Comparison of ENCODE assay signal across 14 mouse cellular contexts in genomic region chr16:30934967-30935690, GRCm38 (mm10).
DNase-seq lines count a peak whose midpoint lies in the region; ATAC-seq and TF ChIP-seq lines count a peak whose summit lies in the region.
"Had no signal": no experiment of that assay in that cellular context is flagged by ENCODE, and none has a peak within 500 bp of the region (broad histone marks: within the 10 kb centered on the region; RNA-seq: fewer than 3 reads in every experiment).

No protein-coding gene starts in this region.

- DNase-seq in heart, adult 2 months: no peak
- no peak for DNase-seq in neural tube, embryonic 10.5 days (ENCODE audit: extremely low spot score, low spot score)
- DNase-seq in hindbrain, embryonic 11.5 days (ENCODE audit: low spot score): no peak
- DNase-seq: cerebellum, adult 18-20 months; gastrocnemius, postnatal 14 days; heart, postnatal 36 days; thymus, adult 18-20 months had no signal

- H3K9ac ChIP-seq in heart, adult 2 months (ENCODE audit: low read depth, low read length): no peak overlapping the region
- H3K9ac ChIP-seq in heart, embryonic 11.5 days (ENCODE audit: low read depth, low read length): no peak overlapping the region
- H3K9ac ChIP-seq in neural tube, embryonic 12.5 days: no peak overlapping the region
- H3K9ac ChIP-seq in intestine, embryonic 16.5 days (ENCODE audit: low read depth, low read length): 0 out of 2 replicates have a peak overlapping the region, but pooled peaks have one; percentile 14
- H3K9ac ChIP-seq in stomach, embryonic 14.5 days (replicated peaks; ENCODE audit: low read depth, low read length): no peak overlapping the region
- no peak overlapping the region for H3K9ac ChIP-seq in hindbrain, embryonic 11.5 days (ENCODE audit: low read depth, low read length)

- intact Hi-C loops in heart, adult 2 months (cut with DNase I): loop anchor here (5.0 kb wide), 1 partner anchor 138 kb away; no protein-coding TSS in a partner anchor

- no peaks in the 10 kb centered on the region for H3K9me3 ChIP-seq in heart, embryonic 11.5 days (replicated peaks; ENCODE audit: control insufficient read depth, low read length)
- H3K9me3 ChIP-seq in neural tube, embryonic 12.5 days: no peaks in the 10 kb centered on the region
- no peaks in the 10 kb centered on the region for H3K9me3 ChIP-seq in intestine, embryonic 16.5 days (ENCODE audit: control insufficient read depth, low read length)
- H3K9me3 ChIP-seq in stomach, embryonic 14.5 days (ENCODE audit: control insufficient read depth, low read depth, low read length): no peaks in the 10 kb centered on the region
- H3K9me3 ChIP-seq in hindbrain, embryonic 11.5 days (ENCODE audit: control insufficient read depth, low read length): no peaks in the 10 kb centered on the region

- no peak for ATAC-seq in heart, embryonic 11.5 days (replicated peaks; ENCODE audit: insufficient number of reproducible peaks, low FRiP score, low TSS enrichment)
- ATAC-seq in neural tube, embryonic 12.5 days (ENCODE audit: low FRiP score, low read depth): no peak
- no peak for ATAC-seq in intestine, embryonic 16.5 days
- ATAC-seq in stomach, embryonic 14.5 days (ENCODE audit: insufficient number of reproducible peaks, insufficient read depth, low FRiP score, low read depth): no peak
- no peak for ATAC-seq in granulocyte monocyte progenitor cell, adult 5-6 weeks (replicated peaks; ENCODE audit: poor library complexity, severe bottlenecking)
- ATAC-seq in hindbrain, embryonic 11.5 days (ENCODE audit: low FRiP score): no peak
- ATAC-seq: lung, postnatal 0 days had no signal

- peaks cover 9% of the 10 kb centered on the region for H3K4me1 ChIP-seq in heart, adult 2 months (ENCODE audit: control insufficient read depth, insufficient read depth, low read length)
- no peaks in the 10 kb centered on the region for H3K4me1 ChIP-seq in heart, embryonic 11.5 days (ENCODE audit: control insufficient read depth, insufficient read depth, low read length)
- H3K4me1 ChIP-seq in neural tube, embryonic 12.5 days: peaks cover 28% of the 10 kb centered on the region
- H3K4me1 ChIP-seq in intestine, embryonic 16.5 days (ENCODE audit: control insufficient read depth, insufficient read depth, low read length): peaks cover 7% of the 10 kb centered on the region
- peaks cover 12% of the 10 kb centered on the region; the same call in 1 of the 2 replicates for H3K4me1 ChIP-seq in stomach, embryonic 14.5 days (ENCODE audit: control insufficient read depth, insufficient read depth, low read length)
- H3K4me1 ChIP-seq in hindbrain, embryonic 11.5 days (replicated peaks; ENCODE audit: control insufficient read depth, insufficient read depth, low read length): no peaks in the 10 kb centered on the region; the same call in 1 of the 2 replicates

- H3K36me3 ChIP-seq in heart, adult 2 months (ENCODE audit: control insufficient read depth, insufficient read depth, low read length): no peaks in the 10 kb centered on the region
- H3K36me3 ChIP-seq in heart, embryonic 11.5 days (ENCODE audit: control insufficient read depth, insufficient read depth, low read length): no peaks in the 10 kb centered on the region
- H3K36me3 ChIP-seq in neural tube, embryonic 12.5 days: no peaks in the 10 kb centered on the region
- no peaks in the 10 kb centered on the region for H3K36me3 ChIP-seq in intestine, embryonic 16.5 days (ENCODE audit: control insufficient read depth, insufficient read depth, low read length)
- no peaks in the 10 kb centered on the region for H3K36me3 ChIP-seq in stomach, embryonic 14.5 days (ENCODE audit: control insufficient read depth, insufficient read depth, low read length)
- H3K36me3 ChIP-seq in hindbrain, embryonic 11.5 days (ENCODE audit: control insufficient read depth, insufficient read depth, low read length): no peaks in the 10 kb centered on the region

- no peak overlapping the region for H3K4me2 ChIP-seq in heart, embryonic 11.5 days
- no peak overlapping the region for H3K4me2 ChIP-seq in neural tube, embryonic 12.5 days (replicated peaks)
- no peak overlapping the region for H3K4me2 ChIP-seq in intestine, embryonic 16.5 days (ENCODE audit: low read depth, low read length)
- no peak overlapping the region for H3K4me2 ChIP-seq in stomach, embryonic 14.5 days (replicated peaks; ENCODE audit: low read depth, low read length)
- no peak overlapping the region for H3K4me2 ChIP-seq in hindbrain, embryonic 11.5 days (replicated peaks; ENCODE audit: low read depth, low read length)

- TF ChIP-seq EP300 in heart, adult 2 months (IDR thresholded peaks at IDR 0.05; ENCODE audit: insufficient read depth, low read depth, low read length): no peak

- no peaks in the 10 kb centered on the region for H3K27me3 ChIP-seq in heart, adult 2 months (ENCODE audit: control insufficient read depth, insufficient read depth, low read length)
- no peaks in the 10 kb centered on the region for H3K27me3 ChIP-seq in heart, embryonic 11.5 days (ENCODE audit: control insufficient read depth, insufficient read depth, low read length)
- no peaks in the 10 kb centered on the region for H3K27me3 ChIP-seq in neural tube, embryonic 12.5 days (replicated peaks)
- H3K27me3 ChIP-seq in intestine, embryonic 16.5 days (replicated peaks; ENCODE audit: control insufficient read depth, insufficient read depth, low read length): no peaks in the 10 kb centered on the region
- H3K27me3 ChIP-seq in stomach, embryonic 14.5 days (ENCODE audit: control insufficient read depth, insufficient read depth, low read length): no peaks in the 10 kb centered on the region
- no peaks in the 10 kb centered on the region for H3K27me3 ChIP-seq in hindbrain, embryonic 11.5 days (ENCODE audit: control insufficient read depth, insufficient read depth, low read length)

- no peak overlapping the region for H3K4me3 ChIP-seq in heart, adult 2 months
- no peak overlapping the region for H3K4me3 ChIP-seq in heart, embryonic 11.5 days (ENCODE audit: low read depth, low read length)
- no peak overlapping the region for H3K4me3 ChIP-seq in neural tube, embryonic 12.5 days
- H3K4me3 ChIP-seq in intestine, embryonic 16.5 days (ENCODE audit: low read length): no peak overlapping the region
- H3K4me3 ChIP-seq in stomach, embryonic 14.5 days (ENCODE audit: low read depth, low read length): no peak overlapping the region
- no peak overlapping the region for H3K4me3 ChIP-seq in hindbrain, embryonic 11.5 days (ENCODE audit: low read depth, low read length)
- H3K4me3 ChIP-seq: erythroblast, embryonic 14.5 days had no signal

- H3K27ac ChIP-seq in heart, adult 2 months: peak overlapping the region; percentile 64
- H3K27ac ChIP-seq in heart, embryonic 11.5 days (ENCODE audit: low read depth, low read length): no peak overlapping the region
- 0 out of 2 replicates have a peak overlapping the region, but pooled peaks have one; percentile 32 for H3K27ac ChIP-seq in neural tube, embryonic 12.5 days
- H3K27ac ChIP-seq in intestine, embryonic 16.5 days (ENCODE audit: low read length): no peak overlapping the region
- peak overlapping the region; percentile 22; the same call in 1 of the 2 replicates for H3K27ac ChIP-seq in stomach, embryonic 14.5 days (ENCODE audit: low read length)
- no peak overlapping the region for H3K27ac ChIP-seq in hindbrain, embryonic 11.5 days (ENCODE audit: low read depth, low read length)

- H3K79me2 ChIP-seq in heart, adult 2 months (replicated peaks; ENCODE audit: control insufficient read depth, insufficient read depth, low read length): no peaks in the 10 kb centered on the region

- no peak for TF ChIP-seq POLR2A in heart, adult 2 months (IDR thresholded peaks at IDR 0.05; ENCODE audit: insufficient read depth, low read depth, low read length)

- WGBS in heart, adult 2 months: 45% methylated on average over 15 of the region's 15 CpGs
- WGBS in heart, embryonic 11.5 days (ENCODE audit: insufficient replicate concordance): 58% methylated on average over 15 of the region's 15 CpGs
- 44% methylated on average over 15 of the region's 15 CpGs for WGBS in neural tube, embryonic 12.5 days
- WGBS in intestine, embryonic 16.5 days: 30% methylated on average over 15 of the region's 15 CpGs
- 37% methylated on average over 15 of the region's 15 CpGs for WGBS in stomach, embryonic 14.5 days
- 66% methylated on average over 15 of the region's 15 CpGs for WGBS in hindbrain, embryonic 11.5 days

- TF ChIP-seq CTCF in heart, adult 2 months (IDR thresholded peaks at IDR 0.05): no peak

Comparison
In these comparisons a context has a peak if more than half of its experiments do, and no peak if none do; other contexts are left out.
1. H3K27ac ChIP-seq: peak in heart, adult 2 months (single experiment), neural tube, embryonic 12.5 days (single experiment) and stomach, embryonic 14.5 days (single experiment); none in heart, embryonic 11.5 days (single experiment), intestine, embryonic 16.5 days (single experiment) and hindbrain, embryonic 11.5 days (single experiment).